ENCODE assay signal across 8 mouse cellular contexts in genomic region chr15:31452336-31453097, GRCm38 (mm10). TPM values are rescaled to one million over a fixed set of nuclear protein-coding genes. Genes with fewer than 3 reads are reported as not detected.
DNase-seq lines count a peak whose midpoint lies in the region; ATAC-seq lines count a peak whose summit lies in the region.

No protein-coding gene starts in this region.

- no peaks in the 10 kb centered on the region for H3K9me3 ChIP-seq in megakaryocyte, embryonic 14.5 days
- no peaks in the 10 kb centered on the region for H3K9me3 ChIP-seq in forebrain, embryonic 13.5 days (replicated peaks)
- no peaks in the 10 kb centered on the region for H3K9me3 ChIP-seq in liver, embryonic 11.5 days (ENCODE audit: control insufficient read depth, low read length)
- no peaks in the 10 kb centered on the region for H3K9me3 ChIP-seq in stomach, embryonic 14.5 days (ENCODE audit: control insufficient read depth, low read depth, low read length)

- peaks cover 2% of the 10 kb centered on the region for H3K27me3 ChIP-seq in megakaryocyte, embryonic 14.5 days (replicated peaks)
- no peaks in the 10 kb centered on the region for H3K27me3 ChIP-seq in forebrain, embryonic 13.5 days
- no peaks in the 10 kb centered on the region for H3K27me3 ChIP-seq in liver, embryonic 11.5 days (replicated peaks; ENCODE audit: control insufficient read depth, insufficient read depth, low read length)
- no peaks in the 10 kb centered on the region for H3K27me3 ChIP-seq in stomach, embryonic 14.5 days (ENCODE audit: control insufficient read depth, insufficient read depth, low read length)

- no peak overlapping the region for H3K27ac ChIP-seq in forebrain, embryonic 13.5 days
- peak overlapping the region; percentile 65 for H3K27ac ChIP-seq in liver, embryonic 11.5 days (ENCODE audit: low read depth, low read length)
- peak overlapping the region; percentile 68; the same call in 1 of the 2 replicates for H3K27ac ChIP-seq in stomach, embryonic 14.5 days (ENCODE audit: low read length)

- no peak for ATAC-seq in megakaryocyte, adult 5-6 weeks (ENCODE audit: poor library complexity, severe bottlenecking)
- no peak for ATAC-seq in forebrain, embryonic 13.5 days
- ATAC-seq in liver, embryonic 11.5 days (replicated peaks; ENCODE audit: low FRiP score): no peak
- no peak for ATAC-seq in stomach, embryonic 14.5 days (ENCODE audit: insufficient number of reproducible peaks, insufficient read depth, low FRiP score, low read depth)

- peak overlapping the region; percentile 99 for H3K4me3 ChIP-seq in megakaryocyte, embryonic 14.5 days (replicated peaks)
- peak overlapping the region; percentile 66 for H3K4me3 ChIP-seq in forebrain, embryonic 13.5 days
- peak overlapping the region; percentile 62 for H3K4me3 ChIP-seq in liver, embryonic 11.5 days (ENCODE audit: low read depth, low read length)
- H3K4me3 ChIP-seq in stomach, embryonic 14.5 days (ENCODE audit: low read depth, low read length): peak overlapping the region; percentile 55

- peaks cover 25% of the 10 kb centered on the region for H3K36me3 ChIP-seq in megakaryocyte, embryonic 14.5 days (replicated peaks; ENCODE audit: low read length)
- peaks cover 18% of the 10 kb centered on the region; the same call in 1 of the 2 replicates for H3K36me3 ChIP-seq in forebrain, embryonic 13.5 days (ENCODE audit: poor library complexity, severe bottlenecking)
- no peaks in the 10 kb centered on the region for H3K36me3 ChIP-seq in liver, embryonic 11.5 days (ENCODE audit: control insufficient read depth, insufficient read depth, low read length)
- peaks cover 5% of the 10 kb centered on the region for H3K36me3 ChIP-seq in stomach, embryonic 14.5 days (ENCODE audit: control insufficient read depth, insufficient read depth, low read length)

- DNase-seq in liver, embryonic 11.5 days (ENCODE audit: low spot score): no peak
- no peak for DNase-seq in ovary, adult 18-20 months (ENCODE audit: low spot score)
- DNase-seq in cerebellum, adult 11-12 months: no peak
- DNase-seq in frontal cortex, postnatal 36 days (ENCODE audit: low spot score in 2 of 2): no peak

- peak overlapping the region; percentile 86 for H3K4me2 ChIP-seq in forebrain, embryonic 13.5 days
- H3K4me2 ChIP-seq in liver, embryonic 11.5 days: peak overlapping the region; percentile 81
- H3K4me2 ChIP-seq in stomach, embryonic 14.5 days (replicated peaks; ENCODE audit: low read depth, low read length): peak overlapping the region; percentile 59

- H3K9ac ChIP-seq in forebrain, embryonic 13.5 days: peak overlapping the region; percentile 78
- H3K9ac ChIP-seq in liver, embryonic 11.5 days (ENCODE audit: low read depth, low read length): 0 out of 2 replicates have a peak overlapping the region, but pooled peaks have one; percentile 58
- H3K9ac ChIP-seq in stomach, embryonic 14.5 days (replicated peaks; ENCODE audit: low read depth, low read length): no peak overlapping the region

- 56% methylated on average over 18 of the region's 18 CpGs for WGBS in forebrain, embryonic 13.5 days
- 44% methylated on average over 18 of the region's 18 CpGs for WGBS in liver, embryonic 11.5 days
- WGBS in stomach, embryonic 14.5 days: 39% methylated on average over 18 of the region's 18 CpGs

- H3K4me1 ChIP-seq in megakaryocyte, embryonic 14.5 days: peaks cover 54% of the 10 kb centered on the region
- H3K4me1 ChIP-seq in forebrain, embryonic 13.5 days: peaks cover 6% of the 10 kb centered on the region; the same call in 1 of the 2 replicates
- H3K4me1 ChIP-seq in liver, embryonic 11.5 days (replicated peaks; ENCODE audit: control insufficient read depth, insufficient read depth, low read length): peaks cover 21% of the 10 kb centered on the region
- 0 out of 2 replicates have a peak, but pooled peaks cover 3% of the 10 kb centered on the region for H3K4me1 ChIP-seq in stomach, embryonic 14.5 days (ENCODE audit: control insufficient read depth, insufficient read depth, low read length)

RNA-seq across cellular contexts. Expression of gene Ropn1l, which starts 1.0 kb away (rescaled TPM):
- polyA plus RNA-seq in megakaryocyte, embryonic 14.5 days (2012; ENCODE audit: insufficient read depth, low replicate concordance): 6.7 TPM in 1 of 2 replicates, not detected in the other
- total RNA-seq in megakaryocyte, adult 5-6 weeks (2015): 1.3 and 1.4 TPM in 2 replicates
- 1.2 and 1.5 TPM in 2 replicates for total RNA-seq in megakaryocyte, adult 5-6 weeks (2017)
- 1.6 and 2.1 TPM in 2 replicates for polyA plus RNA-seq in forebrain, embryonic 13.5 days (2015; fragmentation: Nextera tagmentation; extraction: Ambion mirVana)
- polyA plus RNA-seq in liver, embryonic 11.5 days (2014; fragmentation: Nextera tagmentation; extraction: Ambion mirVana): 3.0 and 3.1 TPM in 2 replicates
- polyA plus RNA-seq in stomach, embryonic 14.5 days (2014; fragmentation: Nextera tagmentation; extraction: Ambion mirVana): 1.4 and 2.3 TPM in 2 replicates
